Mouse (Mus musculus) ZHBTc4 (cell line): ENCODE data around the gene 1810009A15Rik.
"Not testable (repeated sequence)": the region's sequence is repeated elsewhere in the genome, so short reads cannot be mapped to it uniquely, and the experiment has no call there.

ENCODE experiments used
- DNase-seq: peaks from one replicate; pipeline ENCODE4 v3.0.0-alpha.2; 2011; ENCODE audit warnings: low read depth, low spot score

1810009A15Rik gene

GRCm38 (mm10) chr19:8875031-8875430 is 13.6 kb upstream of the 1810009A15Rik start:
- DNase-seq, result no peak

DNA sequence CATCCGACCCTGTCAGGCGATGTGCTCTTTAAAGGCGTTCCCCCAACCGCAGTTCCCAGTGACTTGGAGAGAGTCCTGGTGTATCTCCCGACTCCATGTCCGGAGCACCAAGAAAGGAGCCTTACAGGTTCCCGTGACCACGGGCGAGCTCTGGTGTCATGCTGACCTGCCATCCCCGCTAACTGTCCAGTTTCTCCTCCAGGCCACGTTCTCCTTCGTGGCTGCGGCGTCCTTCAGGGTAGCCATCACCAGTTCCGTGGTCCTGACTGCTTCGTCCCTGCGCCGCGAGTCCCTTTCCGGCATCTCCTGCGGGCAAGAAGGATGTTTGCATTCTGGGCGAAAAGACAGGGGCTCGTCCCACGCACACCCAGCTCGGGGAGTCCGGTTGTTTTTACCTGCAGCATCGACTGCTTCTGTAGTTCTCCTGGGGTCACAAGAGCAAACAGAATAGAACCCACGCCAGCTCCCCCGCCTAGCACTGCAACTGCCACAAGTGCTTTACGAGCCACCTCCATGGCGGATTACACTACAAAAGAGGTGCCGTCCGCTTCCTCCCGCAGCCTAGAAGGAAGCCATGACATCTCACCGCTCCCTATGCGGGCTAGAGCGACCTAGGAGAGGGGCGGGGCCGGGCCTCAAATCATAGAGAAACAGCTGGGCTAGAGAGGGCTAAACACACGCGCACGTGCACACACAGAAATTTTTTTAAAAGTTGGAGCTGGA is 8.2 kb upstream of the 1810009A15Rik start, which contains the start of gene Uqcc3:
TSS of gene Uqcc3 (minus strand) at position 613 of the 723 bp plus-strand sequence.
- peak; percentile 89 for DNase-seq

DNA sequence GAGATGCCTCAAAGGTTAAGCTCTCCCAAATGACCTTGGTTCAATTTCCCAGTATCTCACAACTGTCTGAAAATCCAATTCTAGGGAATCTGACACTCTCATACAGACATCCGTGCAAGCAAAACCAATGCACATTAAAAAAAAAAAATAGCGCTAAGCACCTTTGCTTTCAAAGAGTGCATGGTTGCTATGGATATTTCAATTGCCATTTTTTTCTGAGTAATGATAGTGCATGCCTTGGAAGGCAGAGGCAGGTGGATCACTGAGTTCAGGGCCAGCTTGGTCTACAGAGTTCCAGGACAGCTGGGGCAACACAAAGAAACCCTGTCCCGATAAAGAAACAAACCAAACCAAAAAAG is 7.6 kb upstream of the 1810009A15Rik start:
- no peak for DNase-seq

DNA sequence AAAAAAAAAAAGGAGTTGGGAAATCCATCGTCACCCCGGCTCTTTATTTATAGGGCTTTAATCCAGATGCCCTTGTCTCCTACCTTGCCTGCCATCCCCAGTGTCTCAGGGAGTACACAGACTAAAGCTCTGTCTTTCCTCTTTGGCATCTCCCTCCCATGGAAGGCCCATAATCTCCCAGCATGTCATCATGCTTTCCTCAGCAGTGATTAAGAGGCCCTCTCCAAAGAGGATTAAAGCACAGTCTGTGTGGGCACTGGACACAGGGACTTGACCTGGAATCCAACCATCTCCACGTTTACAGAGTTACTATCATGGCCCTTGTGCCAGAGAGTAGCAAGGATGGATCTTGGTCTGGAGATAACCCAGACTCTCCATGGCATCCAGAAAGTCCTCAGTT is 5.0 kb upstream of the 1810009A15Rik start, which contains the start of the genes Lbhd1 and Gm49403:
TSS of gene Lbhd1 (plus strand) at position 117 of the 400 bp plus-strand sequence.
TSS of gene Gm49403 (plus strand) at position 315 of the 400 bp plus-strand sequence.
- DNase-seq, result no peak

DNA sequence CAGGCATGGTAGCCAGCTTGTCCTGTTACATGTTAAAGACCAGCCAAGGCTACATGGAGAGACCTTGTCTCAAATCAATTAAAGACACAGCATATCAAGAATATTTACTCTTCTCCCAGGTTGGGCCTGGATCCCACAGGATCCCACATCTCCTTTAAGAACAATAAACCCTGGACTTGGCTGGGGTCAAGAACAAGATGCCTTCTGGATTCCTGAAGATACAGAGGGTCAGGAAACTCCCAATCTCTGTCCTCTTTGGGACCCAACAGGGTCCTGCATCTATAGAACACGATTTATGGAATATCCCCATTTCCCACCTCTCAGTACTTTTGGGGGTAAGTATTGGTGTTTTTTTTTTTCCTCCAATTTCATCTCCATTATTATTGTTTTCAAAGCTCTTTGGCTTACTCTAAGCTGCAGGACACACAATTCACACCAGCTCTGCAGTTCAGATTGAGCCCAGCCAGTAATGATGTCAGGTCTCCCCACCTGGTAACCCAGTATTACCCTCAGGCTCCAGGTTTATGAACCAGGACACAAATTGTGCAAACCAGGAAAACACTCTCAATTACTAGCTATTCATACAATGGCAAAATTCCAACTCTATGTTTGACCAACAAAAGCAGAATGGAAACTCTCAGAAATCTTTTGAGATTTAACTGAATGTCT is 1.6 kb upstream of the 1810009A15Rik start:
- DNase-seq, result peak; percentile 62

- DNase-seq, result peak; percentile 69
Measured at GRCm38 (mm10) chr19:8887585-8888463, 829 bp upstream of the 1810009A15Rik start.

DNA sequence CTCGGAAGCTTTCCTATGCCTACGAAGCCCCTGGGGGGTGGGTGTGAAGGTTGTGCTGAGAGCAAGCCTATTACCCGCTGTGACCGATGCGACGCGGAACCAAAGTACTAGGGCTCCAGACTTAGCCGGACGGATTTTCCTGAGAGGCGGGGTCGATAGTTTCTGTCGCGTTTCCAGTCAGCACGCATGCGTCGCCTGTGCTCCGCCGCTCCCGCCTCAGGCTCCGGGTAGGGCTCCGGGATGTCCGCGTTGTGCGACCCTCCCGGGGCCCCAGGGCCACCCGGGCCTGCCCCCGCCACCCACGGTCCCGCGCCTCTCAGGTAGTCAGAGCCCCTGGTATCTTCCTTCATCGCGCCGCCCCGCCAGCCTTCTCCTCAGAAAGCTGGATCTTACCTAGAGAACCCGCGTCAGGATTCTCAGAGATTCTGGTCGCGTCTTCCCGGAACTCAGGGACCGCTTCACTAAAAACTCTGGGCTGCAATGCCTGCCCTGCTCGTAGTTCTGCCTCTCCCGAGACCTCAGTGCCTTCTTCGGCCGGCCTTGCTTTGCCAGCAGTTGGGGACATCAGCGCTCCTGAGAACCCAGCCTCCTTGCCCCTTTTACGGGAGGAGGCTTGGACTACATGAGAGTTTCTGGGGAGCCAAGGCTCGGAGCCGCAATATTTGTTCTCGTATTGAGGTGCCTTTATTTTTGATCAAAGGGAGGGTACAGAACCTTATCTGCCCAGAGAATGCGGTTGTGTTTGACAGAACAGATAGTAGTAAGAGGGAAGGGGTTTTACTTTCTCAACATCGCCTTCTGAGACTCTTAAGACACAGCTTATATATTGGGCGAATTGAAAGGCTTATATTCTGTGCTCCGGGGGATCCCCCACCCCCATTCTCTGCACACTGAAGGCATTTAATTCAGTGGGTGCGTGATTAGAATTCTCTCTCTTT is 4.4 kb downstream of the 1810009A15Rik start, which contains the start of gene Ints5:
TSS of gene Ints5 (plus strand) at position 177 of the 938 bp plus-strand sequence.
- DNase-seq, result peak; percentile 95

DNA sequence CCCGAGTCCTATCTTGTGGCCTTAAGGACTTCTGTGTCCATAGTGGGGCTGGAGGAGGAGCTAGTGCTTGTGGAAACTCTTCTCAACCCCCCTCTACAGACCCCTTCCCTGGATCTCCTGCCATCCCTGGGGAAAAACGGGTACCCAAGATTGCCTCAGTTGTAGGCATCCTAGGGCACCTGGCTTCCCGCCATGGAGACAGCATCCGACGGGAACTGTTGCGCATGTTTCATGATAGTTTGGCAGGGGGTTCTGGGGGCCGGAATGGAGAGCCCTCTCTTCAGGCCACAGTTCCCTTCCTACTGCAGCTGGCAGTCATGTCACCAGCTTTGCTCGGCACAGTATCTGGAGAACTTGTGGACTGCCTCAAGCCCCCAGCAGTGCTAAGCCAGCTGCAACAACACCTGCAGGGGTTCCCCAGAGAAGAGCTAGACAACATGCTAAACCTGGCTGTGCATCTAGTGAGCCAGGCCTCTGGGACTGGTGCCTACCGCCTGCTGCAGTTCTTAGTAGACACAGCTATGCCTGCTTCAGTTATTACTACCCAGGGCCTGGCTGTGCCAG is 6.8 kb downstream of the 1810009A15Rik start:
- no peak for DNase-seq

DNA sequence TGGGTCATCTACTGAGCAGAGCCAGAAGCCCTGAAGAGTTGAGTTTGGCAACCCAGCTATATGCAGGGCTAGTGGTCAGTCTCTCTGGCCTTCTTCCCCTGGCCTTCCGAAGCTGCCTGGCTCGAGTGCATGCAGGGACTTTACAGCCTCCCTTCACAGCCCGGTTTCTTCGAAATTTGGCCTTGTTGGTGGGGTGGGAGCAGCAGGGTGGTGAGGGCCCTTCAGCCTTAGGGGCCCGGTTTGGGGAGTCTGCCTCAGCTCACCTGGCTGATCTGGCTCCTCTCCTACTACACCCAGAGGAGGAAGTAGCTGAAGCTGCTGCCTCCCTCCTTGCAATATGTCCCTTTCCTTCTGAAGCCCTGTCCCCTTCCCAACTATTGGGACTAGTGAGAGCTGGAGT is 7.6 kb downstream of the 1810009A15Rik start:
- not testable (repeated sequence) for DNase-seq

GRCm38 (mm10) chr19:8897211-8897864 is 8.7 kb downstream of the 1810009A15Rik start:
- DNase-seq, result peak; percentile 79

GRCm38 (mm10) chr19:8897865-8898495 is 9.3 kb downstream of the 1810009A15Rik start, which contains the start of gene Ganab:
Ganab (plus strand) TSS chr19:8898071.
- DNase-seq, result peak; percentile 99

- DNase-seq, result peak; percentile 37
Measured at GRCm38 (mm10) chr19:8898576-8898975, 9.9 kb downstream of the 1810009A15Rik start.

- DNase-seq, result no peak
Measured at GRCm38 (mm10) chr19:8899079-8899478, 10.4 kb downstream of the 1810009A15Rik start.

GRCm38 (mm10) chr19:8903412-8903811 is 14.8 kb downstream of the 1810009A15Rik start:
- no peak for DNase-seq

DNA sequence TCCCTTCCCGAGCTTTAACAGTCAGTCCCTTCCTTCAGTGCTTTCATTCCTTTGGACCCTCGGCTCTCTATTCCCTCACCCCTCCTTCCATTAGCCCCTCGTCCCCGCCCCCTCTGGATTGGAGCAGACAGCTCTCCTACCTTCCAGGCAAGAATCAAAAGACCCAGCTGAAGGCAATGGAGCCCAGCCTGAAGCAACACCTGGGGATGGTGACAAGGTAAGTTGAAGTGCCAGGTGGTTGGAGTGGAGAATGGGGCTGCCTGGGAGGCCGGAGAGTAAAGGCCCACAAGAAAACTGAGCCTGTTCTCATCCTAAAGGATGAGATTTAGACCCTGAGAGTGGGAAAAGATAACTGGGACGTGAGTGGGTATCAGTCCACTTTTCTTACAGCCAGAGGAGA is 19.9 kb downstream of the 1810009A15Rik start:
- DNase-seq, result no peak

DNA sequence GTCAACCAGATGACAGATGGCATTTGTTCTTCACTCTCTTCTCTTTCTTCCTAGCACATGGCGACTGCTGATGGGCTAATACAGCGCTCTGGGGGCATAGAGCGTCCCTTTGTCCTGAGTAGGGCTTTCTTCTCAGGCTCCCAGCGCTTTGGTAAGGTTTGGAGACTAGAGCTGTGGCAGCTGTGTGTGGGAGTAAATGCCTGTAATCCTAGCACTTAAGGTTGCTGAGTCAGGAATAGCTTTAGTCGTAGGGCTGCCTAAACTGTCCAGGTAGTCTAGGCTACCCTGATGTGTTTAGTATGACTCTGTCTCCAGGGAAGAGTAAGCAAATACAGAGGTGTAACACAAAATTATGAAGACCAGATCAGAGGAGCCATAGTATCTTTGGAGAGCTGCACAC is 23.2 kb downstream of the 1810009A15Rik start:
- DNase-seq, result no peak

DNA sequence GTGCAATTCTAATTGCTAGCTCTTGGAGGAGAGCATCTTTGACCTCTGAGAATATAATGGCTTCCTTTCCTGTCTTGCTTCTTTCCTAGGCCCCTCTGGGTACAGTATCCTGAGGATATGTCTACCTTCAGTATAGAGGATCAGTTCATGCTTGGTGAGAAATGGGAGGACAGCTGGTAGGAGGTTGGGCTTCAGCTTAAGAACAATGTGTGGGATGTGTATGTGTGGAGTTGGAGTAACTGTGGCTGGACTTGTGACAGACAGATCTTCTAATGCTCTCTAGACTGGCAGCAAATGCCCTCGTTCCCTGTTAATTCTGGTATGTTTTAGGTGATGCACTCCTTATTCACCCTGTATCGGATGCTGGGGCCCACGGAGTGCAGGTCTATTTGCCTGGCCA is 25.6 kb downstream of the 1810009A15Rik start:
- no peak for DNase-seq

DNA sequence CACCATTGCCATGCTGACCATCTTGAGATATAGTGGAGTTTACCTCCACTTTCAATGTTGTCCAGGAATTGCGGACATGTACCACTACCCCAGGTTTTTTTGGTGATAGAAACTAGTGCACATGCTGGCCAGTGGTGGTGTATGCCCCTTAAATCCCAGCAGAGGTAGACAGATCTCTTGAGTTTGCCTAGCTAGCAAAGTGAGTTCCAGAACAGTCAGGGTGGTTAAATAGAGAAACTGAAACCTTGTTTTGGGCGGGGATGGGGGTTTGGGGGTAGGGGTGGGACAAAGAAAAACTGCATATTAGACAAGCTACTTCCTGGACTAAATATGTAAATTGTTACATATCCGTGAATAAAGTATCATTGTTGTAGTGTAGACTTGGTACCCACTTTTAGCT is 30.3 kb downstream of the 1810009A15Rik start:
- DNase-seq, result no peak

- DNase-seq, result peak; percentile 35
Measured at GRCm38 (mm10) chr19:8919684-8920072, 31.0 kb downstream of the 1810009A15Rik start.
